In the genomic region with DNA sequence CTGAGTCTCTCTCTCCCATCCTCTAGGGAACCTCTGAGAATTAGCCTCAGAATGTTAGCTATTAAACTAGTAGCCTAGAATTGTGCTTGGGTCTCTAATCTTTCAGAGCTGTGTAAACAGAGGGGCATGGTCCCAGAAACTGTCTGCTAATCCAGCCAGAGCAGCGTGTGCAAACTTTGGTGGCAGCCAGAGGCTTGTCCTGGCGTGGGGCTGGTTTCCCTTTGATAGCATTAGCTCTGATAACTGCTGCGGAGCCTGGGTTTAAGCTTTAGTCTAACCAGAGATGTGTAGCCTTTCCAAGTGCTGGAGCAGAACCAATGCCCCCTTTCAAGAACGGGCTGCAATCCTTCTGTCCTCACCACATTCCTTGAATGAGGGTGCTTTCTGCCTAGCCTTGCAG, we compare ENCODE assay signal across 13 mouse cellular contexts. TPM values are rescaled to one million over a fixed set of nuclear protein-coding genes. Genes with fewer than 3 reads are reported as not detected.
DNase-seq lines count a peak whose midpoint lies in the region; ATAC-seq and TF ChIP-seq lines count a peak whose summit lies in the region.
"Had no signal": no experiment of that assay in that cellular context is flagged by ENCODE, and none has a peak within 500 bp of the region (broad histone marks: within the 10 kb centered on the region; RNA-seq: fewer than 3 reads in every experiment).

No protein-coding gene starts in this region.

- no peak overlapping the region for H3K9ac ChIP-seq in forebrain, embryonic 14.5 days (ENCODE audit: low read length)
- no peak overlapping the region for H3K9ac ChIP-seq in forebrain, postnatal 0 days
- no peak overlapping the region for H3K9ac ChIP-seq in midbrain, embryonic 11.5 days (ENCODE audit: low read length)
- no peak overlapping the region for H3K9ac ChIP-seq in midbrain, embryonic 16.5 days (ENCODE audit: low read depth, low read length)
- no peak overlapping the region for H3K9ac ChIP-seq in limb, embryonic 14.5 days (ENCODE audit: low read depth, low read length, severe bottlenecking)
- H3K9ac ChIP-seq: hindbrain, embryonic 12.5 days had no signal

- H3K4me1 ChIP-seq in forebrain, embryonic 14.5 days (ENCODE audit: control insufficient read depth, insufficient read depth, low read length) = peaks cover 4% of the 10 kb centered on the region; the same call in 1 of the 2 replicates
- no peaks in the 10 kb centered on the region for H3K4me1 ChIP-seq in forebrain, postnatal 0 days (ENCODE audit: insufficient read depth)
- H3K4me1 ChIP-seq in midbrain, embryonic 11.5 days (ENCODE audit: control insufficient read depth, insufficient read depth, low read length) = peaks cover 8% of the 10 kb centered on the region; the same call in 1 of the 2 replicates
- H3K4me1 ChIP-seq in midbrain, embryonic 16.5 days (ENCODE audit: control insufficient read depth, insufficient read depth, low read length) = peaks cover 6% of the 10 kb centered on the region
- H3K4me1 ChIP-seq in limb, embryonic 14.5 days (ENCODE audit: control insufficient read depth, insufficient read depth, low read length) = peaks cover 10% of the 10 kb centered on the region

- 0 out of 2 replicates have a peak, but pooled peaks have one; percentile 18 for ATAC-seq in forebrain, embryonic 14.5 days
- ATAC-seq in forebrain, postnatal 0 days = no peak; the same call in 1 of the 2 replicates
- peak; percentile 80 for ATAC-seq in midbrain, embryonic 11.5 days (ENCODE audit: low FRiP score)
- no peak for ATAC-seq in midbrain, embryonic 16.5 days
- ATAC-seq in limb, embryonic 14.5 days (ENCODE audit: low FRiP score, low read depth) = no peak
- ATAC-seq: Patski had no signal

- no peaks in the 10 kb centered on the region for H3K36me3 ChIP-seq in forebrain, embryonic 14.5 days (ENCODE audit: control insufficient read depth, insufficient read depth, low read length)
- H3K36me3 ChIP-seq in forebrain, postnatal 0 days (ENCODE audit: insufficient read depth) = no peaks in the 10 kb centered on the region
- no peaks in the 10 kb centered on the region for H3K36me3 ChIP-seq in midbrain, embryonic 11.5 days (ENCODE audit: control insufficient read depth, insufficient read depth, low read length)
- H3K36me3 ChIP-seq in midbrain, embryonic 16.5 days (ENCODE audit: control insufficient read depth, insufficient read depth, low read length) = no peaks in the 10 kb centered on the region
- no peaks in the 10 kb centered on the region for H3K36me3 ChIP-seq in limb, embryonic 14.5 days (ENCODE audit: control insufficient read depth, insufficient read depth, low read length)
- H3K36me3 ChIP-seq: hindbrain, embryonic 12.5 days had no signal

- no peak for TF ChIP-seq CTCF in forebrain, postnatal 0 days (IDR thresholded peaks at IDR 0.05; ENCODE audit: low read depth)

- no peak overlapping the region for H3K27ac ChIP-seq in forebrain, embryonic 14.5 days (ENCODE audit: low read depth, low read length)
- H3K27ac ChIP-seq in forebrain, postnatal 0 days (ENCODE audit: low read depth, low read length) = no peak overlapping the region
- H3K27ac ChIP-seq in midbrain, embryonic 11.5 days (ENCODE audit: low read depth, low read length) = no peak overlapping the region
- H3K27ac ChIP-seq in midbrain, embryonic 16.5 days (ENCODE audit: low read length) = no peak overlapping the region
- 0 out of 2 replicates have a peak overlapping the region, but pooled peaks have one; percentile 44 for H3K27ac ChIP-seq in limb, embryonic 14.5 days (replicated peaks; ENCODE audit: low read depth, low read length)
- H3K27ac ChIP-seq: hindbrain, embryonic 12.5 days had no signal

- peak; percentile 59 for DNase-seq in forebrain, embryonic 14.5 days (ENCODE audit: low spot score)
- no peak for DNase-seq in forebrain, postnatal 0 days
- DNase-seq in midbrain, embryonic 11.5 days (ENCODE audit: low spot score, missing footprints) = no peak
- no peak for DNase-seq in limb, embryonic 14.5 days (ENCODE audit: low spot score)
- DNase-seq in thymus, postnatal 0 days (ENCODE audit: low spot score) = no peak
- no peak for DNase-seq in thymus, postnatal 25 days
- DNase-seq in right cerebral cortex, adult 2 months (ENCODE audit: low spot score in 2 of 2) = no peak
- DNase-seq: adrenal gland, postnatal 25 days; cerebellum, adult 9-11 months; kidney, postnatal 10 days had no signal

- no peaks in the 10 kb centered on the region for H3K9me3 ChIP-seq in forebrain, embryonic 14.5 days (replicated peaks; ENCODE audit: control insufficient read depth, low read length)
- H3K9me3 ChIP-seq in forebrain, postnatal 0 days (ENCODE audit: low read length) = no peaks in the 10 kb centered on the region
- H3K9me3 ChIP-seq in midbrain, embryonic 11.5 days (ENCODE audit: control insufficient read depth, low read length) = no peaks in the 10 kb centered on the region
- no peaks in the 10 kb centered on the region for H3K9me3 ChIP-seq in midbrain, embryonic 16.5 days (replicated peaks; ENCODE audit: control insufficient read depth, low read length, poor library complexity, severe bottlenecking)
- no peaks in the 10 kb centered on the region for H3K9me3 ChIP-seq in limb, embryonic 14.5 days (ENCODE audit: control insufficient read depth, low read length)
- H3K9me3 ChIP-seq: hindbrain, embryonic 12.5 days had no signal

- TF ChIP-seq POLR2A in limb, embryonic 14.5 days (IDR thresholded peaks at IDR 0.05; ENCODE audit: borderline replicate concordance, extremely low read depth, insufficient read depth, insufficient read length) = no peak

- WGBS in forebrain, embryonic 14.5 days = 10% methylated on average over 4 of the region's 4 CpGs
- 19% methylated on average over 4 of the region's 4 CpGs for WGBS in forebrain, postnatal 0 days
- 5% methylated on average over 4 of the region's 4 CpGs for WGBS in midbrain, embryonic 11.5 days
- 11% methylated on average over 4 of the region's 4 CpGs for WGBS in midbrain, embryonic 16.5 days
- WGBS in limb, embryonic 14.5 days = 15% methylated on average over 4 of the region's 4 CpGs

- no peak overlapping the region for H3K4me3 ChIP-seq in forebrain, embryonic 14.5 days (ENCODE audit: low read depth, low read length)
- no peak overlapping the region for H3K4me3 ChIP-seq in forebrain, postnatal 0 days (ENCODE audit: low read depth, low read length)
- no peak overlapping the region for H3K4me3 ChIP-seq in midbrain, embryonic 11.5 days (ENCODE audit: low read depth, low read length)
- H3K4me3 ChIP-seq in midbrain, embryonic 16.5 days (ENCODE audit: low read depth, low read length) = no peak overlapping the region
- no peak overlapping the region for H3K4me3 ChIP-seq in limb, embryonic 14.5 days (replicated peaks; ENCODE audit: low read length)
- H3K4me3 ChIP-seq: hindbrain, embryonic 12.5 days had no signal

- H3K4me2 ChIP-seq in forebrain, embryonic 14.5 days (ENCODE audit: low read length) = no peak overlapping the region
- no peak overlapping the region for H3K4me2 ChIP-seq in forebrain, postnatal 0 days (ENCODE audit: low read depth)
- no peak overlapping the region for H3K4me2 ChIP-seq in midbrain, embryonic 11.5 days
- no peak overlapping the region for H3K4me2 ChIP-seq in midbrain, embryonic 16.5 days (ENCODE audit: low read length)
- H3K4me2 ChIP-seq in limb, embryonic 14.5 days (replicated peaks; ENCODE audit: low read depth, low read length, severe bottlenecking) = peak overlapping the region; percentile 13; the same call in 1 of the 2 replicates
- H3K4me2 ChIP-seq: hindbrain, embryonic 12.5 days had no signal

- H3K27me3 ChIP-seq in forebrain, embryonic 14.5 days (replicated peaks; ENCODE audit: control insufficient read depth, insufficient read depth, low read length) = no peaks in the 10 kb centered on the region
- H3K27me3 ChIP-seq in forebrain, postnatal 0 days (ENCODE audit: insufficient read depth, low read length) = no peaks in the 10 kb centered on the region
- H3K27me3 ChIP-seq in midbrain, embryonic 11.5 days (ENCODE audit: control insufficient read depth, insufficient read depth, low read length) = no peaks in the 10 kb centered on the region
- H3K27me3 ChIP-seq in midbrain, embryonic 16.5 days (ENCODE audit: control insufficient read depth, insufficient read depth, low read depth, low read length) = peaks cover 4% of the 10 kb centered on the region; the same call in 1 of the 2 replicates
- H3K27me3 ChIP-seq in limb, embryonic 14.5 days (ENCODE audit: control insufficient read depth, insufficient read depth, low read length) = no peaks in the 10 kb centered on the region
- H3K27me3 ChIP-seq: hindbrain, embryonic 12.5 days had no signal

RNA-seq across cellular contexts. Expression of a gene that starts 11.8 kb away (rescaled TPM):
- polyA plus RNA-seq in forebrain, embryonic 14.5 days (2014; fragmentation: Nextera tagmentation; extraction: Ambion mirVana) = 22.7 and 23.7 TPM in 2 replicates
- 7.5 and 16.3 TPM in 2 replicates for total RNA-seq in forebrain, postnatal 0 days (2014; rRNA removed)
- 5.9 and 10.5 TPM in 2 replicates for polyA plus RNA-seq in forebrain, postnatal 0 days (2015; fragmentation: Nextera tagmentation; extraction: Ambion mirVana)
- 22.8 and 23.6 TPM in 2 replicates for polyA plus RNA-seq in midbrain, embryonic 11.5 days (2014; fragmentation: Nextera tagmentation; extraction: Ambion mirVana)
- 17.9 and 20.6 TPM in 2 replicates for polyA plus RNA-seq in midbrain, embryonic 16.5 days (2015; fragmentation: Nextera tagmentation; extraction: Ambion mirVana)
- 43.9 and 49.5 TPM in 2 replicates for polyA plus RNA-seq in limb, embryonic 14.5 days (2012; rRNA removed)
- 29.4 and 31.4 TPM in 2 replicates for polyA plus RNA-seq in limb, embryonic 14.5 days (2014; fragmentation: Nextera tagmentation; extraction: Ambion mirVana)
- 1.2 and 1.5 TPM in 2 replicates for polyA plus RNA-seq in thymus, postnatal 0 days (2015; fragmentation: Nextera tagmentation; extraction: Ambion mirVana)
- polyA plus RNA-seq: Patski had no signal

Comparison
In these comparisons a context has a peak if more than half of its experiments do, and no peak if none do; other contexts are left out.
1. ATAC-seq: peak in forebrain, embryonic 14.5 days (single experiment) and midbrain, embryonic 11.5 days (single experiment); none in forebrain, postnatal 0 days (single experiment), midbrain, embryonic 16.5 days (single experiment) and limb, embryonic 14.5 days (single experiment).